Mouse (Mus musculus) urinary bladder, postnatal 14 days (tissue): ENCODE results near the gene Zfp747.
"Not testable (repeated sequence)": the region's sequence is repeated elsewhere in the genome, so short reads cannot be mapped to it uniquely, and the experiment has no call there.

Experiments used
- DNase-seq: peaks from one replicate; pipeline ENCODE4 v3.0.0; 2021; ENCODE audit warnings: low spot score

The Zfp747 gene

DNA sequence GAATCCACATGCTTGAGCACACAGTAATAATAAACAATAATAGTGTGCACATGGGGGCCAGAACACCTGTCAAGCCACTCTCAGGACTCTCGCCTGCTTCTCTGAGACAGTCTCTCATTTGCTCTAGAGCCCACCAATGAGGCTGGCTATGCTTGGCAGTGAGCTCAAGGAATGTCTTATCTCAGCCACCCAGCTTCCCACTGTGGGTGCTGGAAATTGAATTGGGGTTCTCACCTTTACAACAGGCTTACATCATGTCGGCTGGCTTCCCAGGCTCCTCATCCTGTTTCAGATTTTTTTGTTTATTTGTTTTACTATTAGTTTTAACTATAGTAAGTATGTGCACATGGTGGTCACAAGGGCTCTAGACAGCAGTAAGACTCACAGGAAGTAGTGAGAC is 4.6 kb downstream of the Zfp747 start:
- no peak for DNase-seq

DNA sequence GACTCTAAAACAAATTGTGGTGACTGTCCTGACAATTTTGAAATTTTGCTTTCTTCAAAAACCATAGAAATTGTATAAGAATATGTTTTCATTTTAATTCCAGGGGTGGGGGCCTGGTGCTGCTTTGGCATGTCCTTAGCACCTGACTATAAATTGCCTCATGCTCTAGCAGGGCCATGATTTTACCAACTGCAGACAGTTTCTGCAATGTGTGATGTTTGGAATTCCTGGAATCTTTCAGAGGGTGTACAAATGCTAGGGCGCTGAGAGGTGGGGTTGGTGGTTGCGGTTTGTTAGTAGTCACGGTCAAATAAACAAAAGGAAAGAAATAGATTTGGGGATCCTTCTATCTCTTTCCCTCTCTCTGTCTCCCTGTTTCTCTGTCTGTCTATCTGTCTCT is 9.6 kb downstream of the Zfp747 start:
- DNase-seq, result no peak

DNA sequence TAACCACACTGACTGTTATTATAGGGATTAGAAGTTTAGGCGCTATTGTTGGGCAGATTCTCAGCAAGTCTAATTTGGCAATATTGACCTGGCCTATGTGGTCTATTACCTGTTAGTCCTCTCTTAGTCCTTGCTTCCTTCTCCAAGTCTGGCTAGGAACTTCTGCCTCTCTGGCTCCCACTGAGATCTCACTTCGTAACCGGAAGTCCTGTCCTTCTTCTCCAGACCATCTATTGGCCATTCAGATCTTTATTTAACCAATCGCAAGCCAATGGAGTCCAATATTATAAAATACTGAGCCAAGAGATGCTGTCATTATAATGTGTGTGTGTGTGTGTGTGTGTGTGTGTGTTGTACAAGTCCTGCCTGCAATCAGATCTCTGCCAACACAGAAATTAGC is 11.7 kb downstream of the Zfp747 start:
- no peak for DNase-seq

DNA sequence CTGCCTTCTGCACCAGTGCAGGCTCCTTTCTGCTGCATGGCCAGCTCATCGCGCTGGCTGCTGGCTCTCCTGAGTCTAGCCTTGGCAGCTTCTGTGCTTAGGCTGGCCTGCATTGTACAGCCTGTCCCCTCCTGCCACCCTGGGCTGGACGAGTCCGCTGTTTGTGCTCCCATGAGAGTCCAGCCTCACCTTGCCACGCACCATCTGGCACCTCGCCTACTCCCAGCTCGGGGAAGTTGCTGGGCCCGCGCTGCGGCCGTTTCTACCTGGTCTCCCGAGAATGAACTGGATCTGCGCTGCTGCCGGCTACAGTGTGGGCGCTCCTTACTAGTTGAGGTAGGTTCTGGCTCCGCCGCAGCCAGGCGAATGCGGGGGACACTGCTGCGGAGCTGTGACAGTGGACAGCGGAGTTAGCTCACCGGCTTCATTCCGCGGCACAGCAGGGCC is 12.4 kb downstream of the Zfp747 start:
- DNase-seq, result no peak

DNA sequence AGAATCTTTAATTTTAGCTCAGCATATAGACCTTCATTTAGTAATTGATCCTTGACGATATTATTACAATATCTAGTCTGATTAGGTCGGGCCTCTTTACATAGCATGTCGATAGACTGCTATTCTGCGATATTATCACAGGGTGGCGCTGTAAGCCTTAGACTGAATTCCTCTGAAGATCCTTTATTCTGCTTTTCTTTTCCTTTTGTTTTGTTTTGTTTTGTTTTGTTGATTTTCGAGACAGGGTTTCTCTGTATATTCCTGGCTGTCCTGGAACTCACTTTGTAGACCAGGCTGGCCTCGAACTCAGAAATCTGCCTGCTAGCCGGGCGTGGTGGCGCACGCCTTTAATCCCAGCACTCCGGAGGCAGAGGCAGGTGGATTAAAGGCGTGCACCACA is 13.4 kb downstream of the Zfp747 start:
- DNase-seq, result not testable (repeated sequence)

DNA sequence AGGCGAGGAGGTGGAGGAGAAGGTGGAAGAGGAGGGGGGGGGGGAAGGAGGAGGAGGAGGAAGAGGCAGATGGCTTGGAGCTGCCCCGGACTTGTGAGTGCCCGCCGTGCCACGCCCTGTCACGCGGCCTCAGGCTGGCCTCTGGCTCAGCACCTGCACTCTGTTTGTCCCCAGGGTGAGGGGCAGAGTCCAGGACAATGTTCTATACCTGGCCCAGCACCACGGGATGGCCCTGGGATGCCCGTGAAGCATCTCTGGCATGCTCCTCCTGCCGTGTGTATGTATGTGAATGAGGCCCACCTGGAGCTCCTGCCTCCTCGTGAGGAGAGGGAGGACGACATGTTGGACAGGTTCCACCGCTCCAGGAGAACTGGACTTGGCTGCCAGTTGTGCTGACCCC is 14.4 kb downstream of the Zfp747 start:
- no peak for DNase-seq

DNA sequence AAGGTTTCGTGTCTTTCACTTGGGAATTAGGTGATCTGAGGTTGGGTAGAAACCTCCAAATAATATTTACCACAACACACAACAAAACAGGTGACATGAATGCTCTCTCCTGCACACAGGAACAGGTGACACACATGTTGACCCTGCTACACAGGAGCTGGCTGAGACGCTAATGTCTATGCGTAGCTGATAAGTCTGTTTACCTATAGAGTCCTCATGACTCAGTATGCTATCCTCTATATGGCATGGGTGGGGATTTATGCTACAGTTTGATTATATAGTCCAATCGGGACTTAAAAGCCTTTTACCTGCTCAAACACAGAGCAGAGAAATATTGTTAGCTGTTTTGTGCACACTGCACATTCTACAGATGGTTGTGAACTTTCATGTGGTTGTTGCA is 15.6 kb downstream of the Zfp747 start:
- DNase-seq, result no peak

DNA sequence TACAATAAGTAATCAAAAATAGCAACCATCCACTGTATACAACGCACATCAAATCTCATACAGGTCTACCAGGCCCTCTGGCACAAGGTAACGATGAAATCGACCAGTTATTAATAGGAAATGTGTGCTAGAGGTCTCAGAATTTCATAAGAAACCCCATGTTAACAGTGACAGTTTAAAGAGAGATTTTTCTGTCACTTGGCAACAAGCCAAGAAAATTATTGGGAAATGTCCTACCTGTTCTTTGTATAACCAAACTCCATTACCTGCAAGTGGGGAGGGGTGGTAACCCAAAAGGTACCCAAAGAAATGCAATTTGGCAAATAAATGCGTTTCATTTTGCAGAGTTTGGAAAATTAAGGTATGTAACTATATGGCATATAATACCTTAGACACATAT is 17.4 kb downstream of the Zfp747 start:
- DNase-seq, result no peak

DNA sequence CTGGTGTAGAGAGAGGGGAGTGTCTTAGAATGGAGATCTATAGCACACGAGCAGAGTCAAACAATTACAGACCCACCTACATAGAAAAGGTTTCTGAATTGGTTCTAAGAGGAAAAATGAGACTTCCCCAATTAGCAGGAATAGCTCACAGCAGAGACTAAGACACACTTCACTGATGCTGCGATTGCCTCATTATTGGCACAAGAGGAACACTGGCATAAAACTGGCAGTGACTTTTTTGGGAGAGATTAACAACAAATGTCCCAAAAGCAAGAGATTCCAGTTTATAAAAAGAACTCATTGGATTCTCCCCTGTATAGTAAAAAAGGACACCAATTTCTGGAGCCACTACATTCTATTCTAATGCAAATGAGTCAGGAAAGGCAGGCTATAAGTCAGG is 18.0 kb downstream of the Zfp747 start:
- no peak for DNase-seq

DNA sequence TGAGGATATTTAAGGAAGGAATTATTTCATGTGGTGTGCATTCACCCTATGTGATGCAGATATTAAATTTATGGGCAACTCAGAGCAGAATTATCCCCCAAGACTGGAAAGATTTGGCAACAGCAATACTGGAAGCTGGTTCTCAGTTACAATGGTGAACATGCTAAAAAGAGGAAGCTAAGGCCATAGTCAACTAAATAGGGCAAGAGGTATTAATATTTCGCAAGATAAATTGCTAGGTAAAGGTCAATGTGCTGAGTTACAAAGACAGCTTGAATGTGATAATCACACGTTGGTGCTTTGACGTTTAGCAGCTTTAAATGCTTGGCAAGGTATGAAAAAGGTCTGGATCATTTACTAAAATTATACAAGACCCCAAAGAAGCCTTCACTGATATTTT is 20.1 kb downstream of the Zfp747 start:
- DNase-seq, result no peak

DNA sequence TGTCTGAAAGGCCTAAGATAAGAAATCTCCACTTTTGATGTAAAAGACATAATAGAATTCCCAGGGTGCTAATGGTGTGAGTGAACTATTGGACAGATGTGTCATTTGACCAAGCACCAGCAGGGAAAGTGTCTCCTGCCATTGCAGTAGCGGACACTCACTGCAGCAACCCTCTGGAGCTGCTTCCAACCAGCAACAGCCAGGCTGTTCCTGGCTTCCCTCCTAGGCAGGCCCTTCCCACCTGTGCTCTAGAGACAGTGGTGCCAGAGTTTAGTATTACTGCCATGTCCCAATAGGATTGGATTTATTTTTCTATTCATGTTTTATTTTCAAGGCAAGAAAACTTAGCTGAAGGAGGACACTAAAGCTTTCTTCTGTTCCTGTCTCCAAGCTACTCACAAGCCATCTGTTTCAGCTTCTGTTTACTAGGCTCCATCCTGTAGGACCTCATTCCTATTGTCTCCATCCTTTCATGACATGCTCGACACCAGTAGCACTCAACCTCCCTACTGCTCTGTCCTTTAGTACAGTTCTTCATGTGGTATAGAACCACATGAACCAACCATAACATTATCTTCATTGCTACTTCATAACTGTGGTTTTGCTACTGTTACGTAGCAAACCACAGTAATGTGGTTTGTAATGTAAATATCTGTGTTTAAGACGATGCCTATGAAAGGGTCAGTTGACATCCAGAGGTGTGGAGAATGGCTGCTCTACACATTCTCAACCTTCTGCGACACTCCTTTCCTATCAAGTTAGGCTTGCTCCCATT is 24.4 kb downstream of the Zfp747 start:
- no peak for DNase-seq

DNA sequence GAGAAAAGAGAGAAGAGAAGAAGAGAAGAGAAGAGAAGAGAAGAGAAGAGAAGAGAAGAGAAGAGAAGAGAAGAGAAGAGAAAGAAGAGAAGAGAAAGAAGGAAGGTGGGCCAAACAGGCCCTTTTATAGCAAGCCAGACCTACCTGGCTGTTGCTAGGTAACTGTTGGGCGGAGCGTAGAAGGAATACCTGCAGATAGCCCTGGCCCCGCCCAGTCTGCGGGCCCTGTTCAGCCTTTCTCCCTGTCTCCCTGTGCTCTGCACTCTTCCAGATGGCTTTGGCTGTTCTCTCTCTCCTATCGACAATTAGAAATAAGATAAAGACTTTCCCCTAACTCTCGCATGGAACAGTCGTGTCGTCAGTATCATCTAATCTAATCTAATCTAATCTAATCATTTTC is 29.2 kb downstream of the Zfp747 start:
- peak; percentile 77 for DNase-seq

DNA sequence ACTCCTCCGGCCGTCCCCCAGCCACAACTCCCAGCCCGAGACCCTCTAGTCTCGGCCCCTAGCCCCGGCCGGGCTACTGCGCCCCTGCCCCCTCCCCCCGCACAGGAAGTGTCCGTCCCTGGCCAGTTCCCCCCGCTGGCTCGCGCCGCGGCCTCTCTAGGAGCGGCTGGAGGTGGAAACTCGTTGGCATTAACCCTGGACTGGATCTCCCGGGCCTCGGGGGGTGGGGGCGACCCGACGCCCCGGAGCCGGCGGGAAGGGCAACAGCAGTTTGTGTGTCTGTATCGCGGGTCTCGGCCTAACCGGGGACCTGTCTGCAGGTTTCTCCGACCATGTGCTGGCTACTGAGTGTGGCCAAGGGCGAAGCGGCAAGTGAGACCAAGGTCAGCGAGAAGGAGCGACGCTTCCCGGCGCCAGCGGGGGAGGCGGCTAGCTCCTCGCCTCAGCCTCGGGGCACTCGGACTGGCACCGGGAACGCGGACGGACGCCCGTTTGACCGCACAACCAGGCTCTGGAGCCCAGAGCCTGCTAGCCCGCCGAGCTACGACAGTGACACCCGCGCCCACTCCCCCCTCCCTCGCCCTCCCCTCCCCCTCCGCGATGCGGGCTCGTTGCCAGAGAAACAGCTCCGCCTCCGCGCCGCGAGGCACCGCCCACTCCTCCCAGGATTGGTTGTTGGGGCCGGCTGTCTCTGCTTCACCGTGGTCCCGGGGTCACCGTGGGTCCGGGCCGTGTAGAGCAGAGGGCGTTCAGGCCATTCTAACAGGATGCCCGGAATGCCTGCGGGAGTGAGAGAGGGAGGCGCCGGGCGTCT is 30.1 kb downstream of the Zfp747 start, which contains the start of gene Zfp768:
Zfp768 (minus strand) TSS at position 78 of the 814 bp plus-strand sequence.
- DNase-seq, result peak; percentile 94

DNA sequence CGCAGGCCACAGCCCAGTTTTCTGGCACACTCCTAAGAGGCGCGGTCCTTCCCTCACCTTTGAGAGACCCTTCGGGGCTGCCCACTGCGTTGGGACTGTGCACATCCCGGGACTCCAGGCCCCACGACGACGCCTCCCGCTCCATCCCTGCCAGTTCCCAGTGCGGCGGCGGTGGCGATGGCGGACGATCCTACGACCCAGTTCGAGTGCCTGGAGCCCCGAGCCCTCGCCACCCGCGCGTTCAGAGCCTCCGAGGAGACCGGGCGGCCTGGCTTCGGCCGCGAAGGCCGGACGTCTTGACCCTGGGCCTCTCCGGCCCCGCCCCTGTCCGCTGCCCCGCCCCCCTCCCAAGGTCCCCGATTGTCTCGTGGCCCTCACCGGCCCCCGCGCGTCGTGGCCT is 30.8 kb downstream of the Zfp747 start:
- peak; percentile 54 for DNase-seq

DNA sequence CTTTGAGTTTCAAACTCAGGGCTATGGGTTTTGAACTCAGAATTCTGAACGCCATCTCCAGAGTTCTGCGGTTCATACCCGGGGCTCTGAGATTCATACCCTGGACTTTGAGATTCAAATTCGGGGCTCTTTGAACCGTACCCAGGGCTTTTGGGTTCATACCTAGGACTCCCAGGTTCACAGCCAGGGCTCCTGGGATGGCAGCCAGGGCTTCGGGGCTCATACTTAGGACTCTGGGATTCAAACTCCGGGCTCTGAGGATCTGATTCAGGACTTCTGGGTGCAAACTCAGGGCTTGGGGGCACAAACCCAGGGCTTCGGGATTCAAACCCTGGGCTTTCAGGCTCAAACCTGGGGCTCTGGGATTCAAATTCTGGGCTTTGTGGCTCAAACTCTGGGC is 31.5 kb downstream of the Zfp747 start:
- DNase-seq, result no peak

DNA sequence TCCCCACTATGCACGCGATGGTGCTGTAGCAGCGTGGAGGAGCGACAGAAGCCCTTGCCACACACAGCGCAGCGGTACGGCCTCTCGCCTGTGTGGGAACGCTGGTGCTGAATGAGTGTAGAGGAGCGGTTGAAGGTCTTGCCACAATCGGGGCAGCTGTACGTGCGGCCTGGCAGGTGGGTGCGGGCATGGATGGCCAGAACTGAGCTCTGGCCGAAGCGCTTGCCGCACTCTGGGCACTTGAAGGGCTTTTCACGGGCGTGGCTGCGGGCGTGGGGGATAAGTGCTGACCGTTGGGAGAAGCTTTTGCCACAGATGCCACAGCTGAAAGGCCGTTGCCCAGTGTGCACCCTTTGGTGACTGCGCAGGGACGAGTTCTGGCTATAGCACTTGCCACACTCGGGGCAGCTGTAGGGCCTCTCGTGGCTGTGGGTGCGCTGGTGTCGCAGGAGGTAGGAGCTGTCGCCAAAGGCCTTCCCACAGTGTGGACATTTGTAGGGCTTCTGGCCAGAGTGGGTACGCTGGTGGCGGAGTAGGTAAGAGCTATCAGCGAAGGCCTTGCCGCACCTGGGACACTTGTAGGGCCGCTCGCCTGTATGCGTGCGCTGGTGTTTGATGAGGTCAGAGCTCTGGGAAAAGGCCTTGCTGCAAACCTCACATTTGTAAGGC is 32.4 kb downstream of the Zfp747 start:
- DNase-seq, result no peak

DNA sequence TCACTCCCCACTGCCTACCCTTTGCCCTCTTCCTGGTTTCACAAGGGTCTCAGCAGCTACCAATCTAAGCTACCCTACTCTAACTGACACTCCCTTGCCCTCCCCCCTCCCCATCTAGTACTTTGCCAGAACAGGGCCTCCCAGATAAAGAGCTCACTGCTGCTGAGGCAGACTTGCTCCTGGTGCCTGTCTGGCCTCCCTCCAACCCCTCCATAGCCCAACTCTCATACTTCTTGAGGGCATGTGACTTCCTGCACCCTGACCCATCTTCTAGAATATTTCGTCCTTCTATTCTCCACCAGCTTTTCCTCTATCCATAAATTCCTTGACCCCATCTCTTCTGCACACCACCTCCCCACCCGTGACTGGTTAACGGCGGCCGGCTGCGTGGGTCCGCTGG is 33.0 kb downstream of the Zfp747 start:
- DNase-seq, result no peak

DNA sequence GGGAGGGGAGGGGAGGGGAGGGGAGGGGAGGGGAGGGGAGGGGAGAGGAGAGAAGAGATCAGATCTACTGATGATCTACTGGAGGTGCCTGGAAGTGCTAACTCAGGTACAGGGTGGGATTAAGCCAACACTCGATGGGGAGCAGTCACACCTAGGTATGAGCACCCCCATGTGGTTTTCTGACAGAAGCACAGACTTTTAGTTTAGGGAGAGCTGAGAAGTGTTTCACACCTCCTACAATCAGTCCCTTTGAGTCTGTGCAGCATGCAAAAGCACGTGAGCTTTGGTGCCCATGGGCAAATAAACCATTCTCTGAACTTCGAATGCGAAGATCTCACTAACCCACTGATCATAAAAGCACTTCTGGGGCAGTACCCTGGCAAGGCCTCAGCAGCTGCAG is 33.5 kb downstream of the Zfp747 start:
- DNase-seq, result no peak

DNA sequence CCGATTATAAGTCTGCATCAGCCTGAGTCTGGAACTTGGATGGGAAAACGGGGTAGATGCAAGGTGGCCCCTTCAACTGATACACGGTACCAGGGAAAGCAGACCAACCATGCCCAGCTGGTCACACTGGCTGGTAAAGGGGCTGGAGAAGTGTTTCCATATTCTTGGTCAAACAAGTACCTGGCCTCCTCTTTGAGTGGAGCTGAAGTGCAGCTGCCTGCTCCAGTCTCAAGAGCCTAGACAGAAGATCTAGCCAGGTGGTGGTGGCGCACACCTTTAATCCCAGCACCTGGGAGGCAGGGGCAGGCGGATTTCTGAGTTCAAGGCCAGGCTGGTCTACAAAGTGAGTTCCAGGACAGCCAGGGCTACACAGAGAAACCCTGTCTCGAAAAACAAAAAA is 34.0 kb downstream of the Zfp747 start:
- not testable (repeated sequence) for DNase-seq

DNA sequence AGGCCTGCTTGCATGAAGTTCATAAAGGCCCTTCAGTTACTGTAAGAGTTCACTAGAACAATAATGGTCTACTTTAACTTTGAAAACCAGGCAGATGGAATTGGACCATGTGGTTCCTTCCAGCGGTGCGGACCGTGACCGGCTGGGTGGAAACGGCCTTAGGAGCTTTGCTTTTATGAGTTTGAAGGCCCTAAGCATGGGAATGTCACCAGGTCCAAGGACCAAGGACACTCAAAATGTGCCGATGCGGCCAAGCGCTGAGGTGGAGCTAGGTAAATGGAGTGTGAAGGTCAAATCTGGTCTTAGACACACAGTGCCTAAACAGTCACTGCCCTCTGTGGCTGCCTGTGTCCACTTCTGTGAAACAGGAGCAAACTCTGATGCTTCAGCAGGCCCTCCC is 34.5 kb downstream of the Zfp747 start:
- no peak for DNase-seq

DNA sequence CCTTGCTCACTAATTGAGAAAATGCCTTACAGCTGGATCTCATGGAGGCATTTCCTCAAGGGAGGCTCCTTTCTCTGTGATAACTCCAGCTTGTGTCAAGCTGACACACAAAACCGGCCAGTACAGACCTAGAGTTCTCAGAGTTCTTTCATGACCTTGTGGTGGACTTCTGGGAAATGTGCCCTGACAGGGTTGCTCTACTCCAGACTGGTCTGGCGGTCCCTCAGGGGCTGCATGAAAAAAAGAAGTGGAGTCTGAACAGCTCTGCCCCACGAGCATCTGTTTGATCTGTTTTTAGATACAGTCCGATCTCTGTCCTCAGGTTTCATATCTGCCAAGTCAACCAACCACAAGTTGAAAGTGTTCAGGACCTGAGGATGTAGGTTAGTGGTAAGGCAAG is 38.2 kb downstream of the Zfp747 start:
- no peak for DNase-seq

DNA sequence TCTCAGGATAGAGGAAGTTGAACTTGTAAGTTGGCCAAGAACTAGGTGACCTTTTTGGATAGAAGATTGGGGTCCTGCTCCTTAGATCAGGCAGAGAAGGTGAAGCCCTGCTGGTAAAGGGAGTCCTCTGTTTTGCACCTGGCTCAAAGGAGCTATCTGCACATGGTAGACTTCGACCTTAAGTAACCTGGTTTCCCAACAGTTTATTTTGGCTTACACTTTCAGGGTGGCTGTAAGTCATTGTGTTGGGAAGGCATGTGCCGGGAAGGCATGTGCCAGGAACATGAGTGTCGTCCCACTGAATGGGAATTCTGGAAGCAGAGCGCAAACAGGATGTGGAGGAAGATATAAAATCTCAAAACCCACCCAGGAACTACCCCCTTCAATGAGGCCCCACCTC is 40.2 kb downstream of the Zfp747 start:
- no peak for DNase-seq

DNA sequence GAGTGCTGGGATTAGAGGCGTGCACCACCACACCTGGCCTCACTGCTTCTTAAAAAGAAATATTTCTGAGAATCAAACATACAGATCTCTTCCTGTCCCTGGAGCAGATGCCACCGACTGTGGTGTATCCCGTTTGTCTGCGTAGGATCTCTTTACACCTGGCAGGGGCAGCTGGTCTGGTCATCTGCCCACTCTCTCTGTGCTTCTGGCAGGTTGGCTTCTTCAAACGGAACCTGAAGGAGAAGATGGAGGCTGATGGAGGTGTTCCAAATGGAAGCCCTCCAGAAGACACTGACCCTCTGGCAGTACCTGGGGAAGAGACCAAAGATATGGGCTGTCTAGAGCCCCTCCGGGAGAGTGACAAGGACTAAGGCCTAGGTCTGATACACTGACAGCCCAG is 42.6 kb downstream of the Zfp747 start:
- no peak for DNase-seq
